Mouse (Mus musculus) neural tube, embryonic 13.5 days (tissue): ENCODE measurements at regions not wholly inside any gene's neighbourhood (a gene's known extent, or its start where the extent isn't known, plus 50 kb on each side); places are given as distances from the start of the nearest gene placed in this dataset.

Experiments
- ATAC-seq: fragments of 200-750 bp; cut with Nextera tagmentation; 2 replicates; pipeline ENCODE4 v1.8.0; 2017; ENCODE audit warnings: low read depth, mild to moderate bottlenecking, moderate TSS enrichment, moderate library complexity
- H3K27ac ChIP-seq: fragments of 300-500 bp; sonication (generic); replicated peaks from 2 replicates; pipeline ENCODE4 v1.5.1; 2015; ENCODE audit warnings: moderate library complexity, mild to moderate bottlenecking, inconsistent platforms
- H3K27me3 ChIP-seq: fragments of 300-500 bp; sonication (generic); 2 replicates; pipeline ENCODE4 v1.6.1; 2015; ENCODE audit warnings: mild to moderate bottlenecking, inconsistent platforms
- H3K36me3 ChIP-seq: fragments of 300-500 bp; sonication (generic); 2 replicates; pipeline ENCODE4 v1.6.1; 2015; ENCODE audit warnings: mild to moderate bottlenecking, inconsistent platforms
- H3K4me1 ChIP-seq: fragments of 300-500 bp; sonication (generic); replicated peaks from 2 replicates; pipeline ENCODE4 v1.6.1; 2015; ENCODE audit warnings: inconsistent platforms
- H3K4me2 ChIP-seq: fragments of 300-500 bp; sonication (generic); 2 replicates; pipeline ENCODE4 v1.6.1; 2015; ENCODE audit warnings: inconsistent platforms, mild to moderate bottlenecking, moderate library complexity
- H3K4me3 ChIP-seq: fragments of 300-500 bp; sonication (generic); 2 replicates; pipeline ENCODE4 v1.5.1; 2015; ENCODE audit warnings: mild to moderate bottlenecking, inconsistent platforms
- H3K9ac ChIP-seq: fragments of 300-500 bp; sonication (generic); 2 replicates; pipeline ENCODE4 v1.6.1; 2015; ENCODE audit warnings: moderate library complexity, mild to moderate bottlenecking, inconsistent platforms
- H3K9me3 ChIP-seq: fragments of 300-500 bp; sonication (generic); 2 replicates; pipeline ENCODE4 v1.6.1; 2016; ENCODE audit warnings: inconsistent platforms
- WGBS: fragments of 180-500 bp; shearing (Covaris S2); methylation state at CpG from one replicate; pipeline ENCODE4 v1.1.7; 2015; 5-methylcytosine and 5-hydroxymethylcytosine counted together

DNA sequence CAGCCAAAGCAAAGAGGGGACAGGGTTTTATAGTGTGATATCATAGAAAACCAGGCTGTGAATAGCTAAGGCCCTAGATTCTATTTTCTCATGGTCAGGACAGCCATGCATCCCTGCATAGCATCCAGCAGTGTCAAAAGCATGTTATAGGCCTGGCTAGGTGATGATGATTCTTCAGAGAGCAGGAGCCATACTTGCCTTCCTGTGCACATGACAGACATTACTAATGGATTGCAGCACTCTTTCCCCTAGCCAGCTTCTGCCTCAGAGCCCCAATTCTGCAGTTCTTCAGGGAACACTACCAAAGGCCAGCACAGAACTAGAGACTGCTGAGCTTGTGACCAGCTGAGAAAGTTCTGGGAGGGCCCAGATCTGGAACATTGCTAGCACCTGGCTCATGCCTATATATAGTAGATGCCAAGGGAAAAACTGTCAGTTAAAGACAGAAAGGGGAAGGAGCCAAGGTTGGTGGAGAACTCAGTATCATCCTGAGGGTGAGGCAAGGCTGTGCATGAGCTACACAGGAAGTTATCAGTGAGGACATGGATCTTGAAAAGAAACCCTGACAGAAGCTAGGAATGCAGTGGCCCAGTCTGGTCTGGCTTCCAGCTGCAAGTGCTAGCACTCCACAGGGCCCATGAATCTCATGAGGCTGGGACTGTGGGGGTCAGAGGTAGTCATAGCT is 95.6 kb downstream of the 1810010D01Rik start:
- no peak overlapping the region for H3K4me2 ChIP-seq
- no peak overlapping the region for H3K4me3 ChIP-seq
- ATAC-seq, result no peak
- no peaks in the 10 kb centered on the region for H3K9me3 ChIP-seq
- no peaks in the 10 kb centered on the region for H3K36me3 ChIP-seq
- H3K27me3 ChIP-seq, result no peaks in the 10 kb centered on the region
- peaks cover 16% of the 10 kb centered on the region for H3K4me1 ChIP-seq
- peak overlapping the region; percentile 72; the same call in 1 of the 2 replicates for H3K27ac ChIP-seq
- H3K9ac ChIP-seq, result no peak overlapping the region

DNA sequence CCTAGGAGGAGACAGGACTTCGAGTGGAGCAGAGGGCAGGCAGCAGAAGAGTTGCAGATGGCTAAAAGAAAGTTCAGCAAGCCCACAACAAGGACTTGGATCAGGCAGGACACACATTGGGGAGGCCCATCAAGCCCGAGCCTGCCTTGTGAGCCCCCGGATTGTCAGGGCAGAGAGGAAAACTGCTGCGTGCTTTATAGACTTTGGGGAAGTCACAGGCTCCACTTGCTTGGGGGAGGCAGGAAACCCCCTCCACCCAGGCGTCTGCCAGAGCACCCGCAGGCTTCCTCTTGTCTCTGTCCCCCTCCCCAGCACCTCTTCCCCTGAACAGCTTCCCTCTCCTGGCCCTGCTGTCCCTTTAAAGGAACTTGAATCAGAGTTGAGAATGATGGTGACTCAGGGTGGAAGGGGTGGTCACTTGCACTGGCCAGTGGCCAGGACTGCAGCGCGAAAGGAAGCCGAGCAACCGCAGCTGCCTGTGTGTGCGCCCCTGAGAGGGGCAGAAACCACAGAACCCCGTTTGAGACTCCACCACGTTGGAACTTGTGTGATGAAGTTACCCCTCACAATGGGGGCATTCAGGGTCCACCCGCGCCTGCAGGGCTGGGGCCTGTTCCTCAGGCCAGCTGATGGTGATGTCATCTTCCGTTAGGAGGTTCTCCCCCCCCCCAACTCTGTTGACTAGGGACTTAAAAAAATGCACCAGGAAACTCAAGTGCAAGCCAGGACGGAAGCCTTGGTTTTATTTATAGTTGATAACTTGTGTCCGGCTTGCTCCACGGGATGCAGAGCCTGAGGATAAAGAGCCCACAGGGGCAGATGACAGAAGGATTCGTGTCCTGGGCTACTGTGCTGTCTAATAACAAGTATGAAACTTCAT is 96.4 kb downstream of the 1810010D01Rik start:
- WGBS, result 40% methylated on average over 20 of the region's 20 CpGs
- peak; percentile 75 for ATAC-seq
- H3K4me2 ChIP-seq, result peak overlapping the region; percentile 26

DNA sequence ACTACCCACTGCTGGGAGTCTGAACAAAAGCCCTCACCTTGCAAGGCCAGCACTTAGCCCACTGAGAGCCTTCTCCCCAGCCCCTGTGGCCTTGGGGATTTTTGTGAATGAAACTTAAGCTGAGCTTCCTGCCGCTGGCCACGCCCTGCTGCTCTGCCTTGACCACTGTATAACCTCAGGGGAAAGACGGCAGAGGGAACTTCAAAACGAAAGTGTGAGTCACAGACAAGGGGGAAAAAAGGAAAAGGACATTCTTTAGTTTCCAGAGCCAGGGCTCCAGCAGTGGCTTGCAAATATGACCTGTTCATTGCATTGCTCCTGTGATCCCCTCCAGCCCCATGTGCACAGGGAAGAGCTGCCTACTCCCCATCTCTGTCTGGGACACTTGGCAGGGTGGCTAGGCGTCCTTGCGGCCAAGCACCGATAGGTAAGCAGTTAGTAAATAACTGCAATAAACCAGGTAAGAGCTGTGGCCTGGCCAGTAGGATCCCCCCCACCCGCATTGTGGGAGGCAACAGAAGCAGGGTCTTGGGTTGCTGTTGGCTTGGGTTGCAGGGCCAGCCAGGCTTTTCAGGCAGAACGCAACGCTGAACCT is 97.2 kb downstream of the 1810010D01Rik start:
- H3K27me3 ChIP-seq, result no peaks in the 10 kb centered on the region
- H3K4me2 ChIP-seq, result peak overlapping the region; percentile 26
- WGBS, result 48% methylated on average over 10 of the region's 10 CpGs
- H3K9ac ChIP-seq, result no peak overlapping the region
- no peaks in the 10 kb centered on the region for H3K36me3 ChIP-seq
- H3K4me1 ChIP-seq, result peaks cover 16% of the 10 kb centered on the region
- H3K9me3 ChIP-seq, result no peaks in the 10 kb centered on the region
- H3K4me3 ChIP-seq, result no peak overlapping the region
- peak overlapping the region; percentile 72 for H3K27ac ChIP-seq
- ATAC-seq, result no peak

More for the DNA sequence above, 96.4 kb downstream of the 1810010D01Rik start:
- H3K9ac ChIP-seq, result 0 out of 2 replicates have a peak overlapping the region, but pooled peaks have one; percentile 4
- H3K4me3 ChIP-seq, result no peak overlapping the region
- no peaks in the 10 kb centered on the region for H3K9me3 ChIP-seq
- peaks cover 16% of the 10 kb centered on the region for H3K4me1 ChIP-seq
- H3K36me3 ChIP-seq, result no peaks in the 10 kb centered on the region
- H3K27me3 ChIP-seq, result no peaks in the 10 kb centered on the region
- H3K27ac ChIP-seq, result peak overlapping the region; percentile 72

DNA sequence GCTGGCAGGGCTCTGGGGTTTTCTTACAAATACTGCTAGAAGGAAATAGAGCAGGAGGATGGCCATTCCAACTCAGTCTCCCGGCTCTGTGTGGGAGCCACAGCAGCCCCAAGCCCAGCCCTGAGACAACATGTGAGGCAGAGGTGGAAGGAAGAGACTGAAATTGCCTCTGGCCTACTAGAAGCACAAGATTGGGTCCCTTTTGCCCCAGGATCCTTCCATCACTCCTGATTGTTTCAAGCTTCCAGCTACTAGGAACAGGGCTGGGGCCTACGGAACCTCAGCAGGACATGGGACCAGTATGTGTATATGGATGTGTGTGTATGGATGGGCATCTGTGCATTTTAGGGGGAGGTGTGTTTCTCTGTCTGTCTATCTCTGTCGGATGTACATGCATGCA is 97.9 kb downstream of the 1810010D01Rik start:
- Histone ChIP-seq H3K9ac (no peak overlapping the region), H3K27me3 (no peaks in the 10 kb centered on the region), H3K4me1 (peaks cover 16% of the 10 kb centered on the region), H3K36me3 (no peaks in the 10 kb centered on the region), H3K4me2 (no peak overlapping the region), H3K9me3 (no peaks in the 10 kb centered on the region), H3K27ac (no peak overlapping the region), H3K4me3 (no peak overlapping the region)
- no peak for ATAC-seq
- 79% methylated on average over 3 of the region's 3 CpGs for WGBS

DNA sequence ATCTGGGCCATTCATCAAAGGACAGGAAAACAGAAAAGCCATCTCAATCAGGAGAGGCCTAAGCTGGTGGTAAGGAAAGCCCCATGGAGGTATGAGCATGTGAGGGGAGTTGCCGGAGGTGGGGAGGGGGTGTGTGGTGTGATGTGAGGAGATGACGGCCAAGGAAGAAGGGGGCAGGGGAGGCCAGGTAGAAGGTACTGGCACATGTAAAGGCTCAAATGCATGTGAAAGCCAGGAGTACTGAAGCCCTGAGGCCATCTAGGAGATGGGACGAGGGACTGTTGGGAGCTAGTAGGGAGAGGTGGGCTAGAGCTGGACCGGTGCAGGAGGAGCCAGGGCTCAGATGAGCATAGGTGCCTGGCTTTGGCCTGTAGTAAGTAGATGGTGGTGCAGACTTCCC is 98.4 kb downstream of the 1810010D01Rik start:
- H3K4me3 ChIP-seq, result no peak overlapping the region
- no peak for ATAC-seq
- no peaks in the 10 kb centered on the region for H3K36me3 ChIP-seq
- H3K27ac ChIP-seq, result no peak overlapping the region
- peaks cover 16% of the 10 kb centered on the region for H3K4me1 ChIP-seq
- no peak overlapping the region for H3K4me2 ChIP-seq
- 81% methylated on average over 4 of the region's 4 CpGs for WGBS
- H3K27me3 ChIP-seq, result no peaks in the 10 kb centered on the region
- no peaks in the 10 kb centered on the region for H3K9me3 ChIP-seq
- H3K9ac ChIP-seq, result no peak overlapping the region

DNA sequence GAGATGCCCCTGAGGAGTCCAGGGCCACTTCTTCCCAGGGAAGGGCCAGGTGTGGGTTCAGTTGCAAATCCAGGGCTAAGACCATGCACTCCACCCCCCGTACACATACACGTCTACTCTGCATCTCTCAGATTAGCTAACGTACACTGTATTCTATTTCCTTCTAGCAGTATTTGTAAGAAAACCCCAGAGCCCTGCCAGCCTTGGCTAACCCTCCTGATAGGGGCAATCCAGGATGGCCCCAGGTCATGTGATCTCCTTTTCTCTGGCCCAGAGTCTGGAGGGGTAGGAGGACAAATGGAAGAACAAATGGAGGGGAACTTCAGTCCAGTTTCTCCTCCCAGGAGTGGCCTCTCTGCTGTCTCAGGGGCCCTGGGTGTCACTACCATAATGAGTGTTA is 98.9 kb downstream of the 1810010D01Rik start:
- no peak for ATAC-seq
- WGBS, result 93% methylated on average over 3 of the region's 3 CpGs

DNA sequence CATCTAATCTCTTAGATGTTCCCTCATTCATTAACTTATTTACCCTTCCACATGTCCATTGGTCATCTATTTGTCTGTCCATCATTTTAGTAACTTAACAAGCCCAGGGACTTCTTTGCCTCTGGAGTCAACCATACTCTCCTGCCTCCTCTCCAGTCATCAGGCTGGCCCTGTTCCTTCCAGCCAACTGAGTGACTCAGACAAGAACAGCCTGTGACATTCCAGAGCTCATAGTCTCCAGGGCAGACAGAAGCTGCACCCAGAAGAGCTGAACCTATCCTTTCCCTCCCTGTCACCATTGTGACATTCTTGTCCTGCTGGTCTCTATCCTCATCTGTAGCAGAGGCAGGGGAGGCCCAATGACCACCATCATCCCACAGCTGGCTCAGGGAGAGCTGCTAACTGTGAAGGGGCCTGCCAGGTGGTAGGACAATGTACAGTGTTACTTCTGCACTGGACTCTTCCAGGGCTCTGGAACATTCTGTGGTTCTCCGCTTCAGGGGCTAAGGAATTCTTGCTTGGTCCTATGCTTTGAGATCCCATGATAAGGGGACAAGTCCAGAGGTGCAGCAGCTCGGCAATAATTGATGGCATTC is 100.2 kb downstream of the 1810010D01Rik start:
- 86% methylated on average over 2 of the region's 2 CpGs for WGBS
- ATAC-seq, result no peak
- no peaks in the 10 kb centered on the region for H3K36me3 ChIP-seq

More for the DNA sequence above, 98.9 kb downstream of the 1810010D01Rik start:
- Histone ChIP-seq H3K4me3 (no peak overlapping the region), H3K9me3 (no peaks in the 10 kb centered on the region), H3K4me2 (no peak overlapping the region), H3K9ac (no peak overlapping the region), H3K27ac (no peak overlapping the region), H3K36me3 (no peaks in the 10 kb centered on the region), H3K4me1 (peaks cover 16% of the 10 kb centered on the region), H3K27me3 (no peaks in the 10 kb centered on the region)

DNA sequence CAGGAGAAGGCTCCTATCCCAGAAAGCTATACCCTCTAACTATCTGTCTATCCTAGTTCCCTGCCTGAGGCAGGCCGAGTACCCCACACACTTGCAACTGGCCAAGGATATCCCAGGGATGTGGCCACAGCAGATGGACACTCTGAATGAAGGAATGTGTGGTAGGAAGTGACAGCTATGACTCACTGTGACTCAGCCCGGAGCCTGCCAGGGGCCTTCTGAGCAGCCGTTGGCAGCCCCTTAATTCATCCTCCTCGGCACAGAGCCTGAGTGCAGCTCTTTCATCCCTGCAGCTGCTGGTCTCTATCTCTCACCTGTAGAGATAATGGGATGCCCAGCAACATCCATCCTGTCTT is 101.4 kb downstream of the 1810010D01Rik start:
- 64% methylated on average over 4 of the region's 4 CpGs for WGBS
- no peak overlapping the region for H3K4me3 ChIP-seq
- peaks cover 12% of the 10 kb centered on the region for H3K4me1 ChIP-seq
- H3K27me3 ChIP-seq, result no peaks in the 10 kb centered on the region
- no peaks in the 10 kb centered on the region for H3K36me3 ChIP-seq
- H3K27ac ChIP-seq, result no peak overlapping the region
- no peak overlapping the region for H3K9ac ChIP-seq
- H3K9me3 ChIP-seq, result no peaks in the 10 kb centered on the region
- no peak for ATAC-seq
- no peak overlapping the region for H3K4me2 ChIP-seq

More for the DNA sequence above, 100.2 kb downstream of the 1810010D01Rik start:
- Histone ChIP-seq H3K9ac (no peak overlapping the region), H3K4me3 (no peak overlapping the region), H3K9me3 (no peaks in the 10 kb centered on the region), H3K27me3 (no peaks in the 10 kb centered on the region), H3K27ac (no peak overlapping the region), H3K4me2 (no peak overlapping the region), H3K4me1 (peaks cover 16% of the 10 kb centered on the region)

DNA sequence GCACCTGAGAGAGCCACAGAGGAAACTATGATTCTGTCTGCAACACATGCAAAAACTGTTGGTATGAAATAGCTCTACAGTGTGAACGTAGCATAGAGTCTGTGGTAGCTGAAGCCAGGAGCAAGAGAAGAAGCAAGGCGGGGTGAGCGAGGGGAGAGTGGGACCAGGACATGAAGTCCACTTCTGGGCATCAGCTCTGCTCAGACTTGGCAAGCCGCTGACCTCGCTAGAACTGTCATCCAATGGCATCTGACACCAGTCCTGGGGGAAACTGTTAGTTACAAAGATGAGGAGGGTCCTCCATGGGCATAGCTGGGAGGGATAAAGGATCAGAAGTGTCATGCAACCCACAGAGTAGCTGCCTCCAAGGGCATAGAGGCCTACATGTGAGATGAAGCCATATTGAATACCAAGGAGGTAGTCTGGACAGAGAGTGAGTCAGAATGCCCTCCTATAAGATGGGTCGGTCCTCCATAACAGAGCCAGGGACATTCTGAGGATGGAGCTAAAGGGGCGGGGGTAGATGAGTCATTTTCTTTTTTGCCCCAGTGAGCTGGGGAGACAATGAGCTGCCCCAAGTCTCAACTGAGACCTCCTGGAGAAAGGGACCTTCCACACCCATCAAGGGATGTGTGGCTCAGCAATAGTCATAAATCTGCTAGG is 102.0 kb downstream of the 1810010D01Rik start:
- 95% methylated on average over 7 of the region's 7 CpGs for WGBS
- H3K36me3 ChIP-seq, result no peaks in the 10 kb centered on the region
- H3K4me3 ChIP-seq, result no peak overlapping the region
- peaks cover 7% of the 10 kb centered on the region for H3K4me1 ChIP-seq
- no peak overlapping the region for H3K9ac ChIP-seq
- no peak overlapping the region for H3K4me2 ChIP-seq
- ATAC-seq, result no peak
- H3K27me3 ChIP-seq, result no peaks in the 10 kb centered on the region
- H3K27ac ChIP-seq, result no peak overlapping the region
- no peaks in the 10 kb centered on the region for H3K9me3 ChIP-seq

DNA sequence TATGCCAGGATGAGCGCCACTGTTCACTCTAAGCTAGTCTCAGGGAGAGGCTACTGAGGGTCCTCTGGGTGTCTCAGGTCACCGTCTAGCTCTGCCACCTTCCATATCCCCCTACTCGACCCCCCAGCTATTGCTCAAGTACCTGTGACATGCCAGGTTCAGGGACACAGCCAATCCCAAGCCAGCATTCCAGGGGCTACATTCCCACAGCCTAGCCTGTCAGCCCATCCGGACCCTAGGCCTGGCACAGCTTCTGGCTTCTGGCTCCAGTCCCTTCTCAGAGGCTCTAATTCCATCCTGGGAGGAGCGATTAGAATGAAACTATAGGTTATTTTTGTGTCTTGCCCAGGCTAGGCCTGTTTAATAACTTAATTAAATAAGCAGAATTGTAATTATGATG is 105.2 kb downstream of the 1810010D01Rik start:
- ATAC-seq, result no peak
- H3K36me3 ChIP-seq, result no peaks in the 10 kb centered on the region
- no peak overlapping the region for H3K27ac ChIP-seq
- no peaks in the 10 kb centered on the region for H3K4me1 ChIP-seq
- H3K4me2 ChIP-seq, result no peak overlapping the region
- no peak overlapping the region for H3K9ac ChIP-seq
- H3K27me3 ChIP-seq, result no peaks in the 10 kb centered on the region
- H3K9me3 ChIP-seq, result no peaks in the 10 kb centered on the region
- H3K4me3 ChIP-seq, result no peak overlapping the region
- WGBS, result 71% methylated on average over 5 of the region's 5 CpGs

DNA sequence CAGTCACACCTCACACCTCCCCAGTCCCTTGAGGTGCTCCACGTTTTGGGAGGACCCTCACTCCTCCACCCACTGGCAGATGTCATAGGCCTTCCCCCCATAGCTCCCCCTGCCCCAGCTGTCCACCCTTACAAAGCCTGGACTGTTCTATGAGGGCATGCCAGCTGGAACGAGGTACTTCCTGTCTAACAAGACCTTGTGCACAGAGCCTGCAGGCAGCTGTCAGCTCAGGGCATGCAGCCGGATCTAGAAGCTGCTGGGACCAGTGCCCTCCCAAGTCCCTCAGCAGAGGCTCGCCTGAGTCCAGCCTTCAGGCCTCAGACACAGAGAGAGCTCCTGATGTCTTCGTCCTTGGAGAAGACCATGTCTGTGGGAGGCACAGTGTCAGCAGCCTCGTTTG is 105.7 kb downstream of the 1810010D01Rik start:
- Histone ChIP-seq H3K4me3 (no peak overlapping the region), H3K4me1 (no peaks in the 10 kb centered on the region), H3K27ac (no peak overlapping the region), H3K4me2 (no peak overlapping the region), H3K27me3 (no peaks in the 10 kb centered on the region), H3K36me3 (no peaks in the 10 kb centered on the region), H3K9me3 (no peaks in the 10 kb centered on the region), H3K9ac (no peak overlapping the region)
- no peak for ATAC-seq
- 58% methylated on average over 6 of the region's 6 CpGs for WGBS
